ENCODE assay signal across 9 mouse cellular contexts in genomic region chr5:130120904-130121303, GRCm38 (mm10). TPM values are rescaled to one million over a fixed set of nuclear protein-coding genes. Genes with fewer than 3 reads are reported as not detected.
DNase-seq lines count a peak whose midpoint lies in the region; ATAC-seq and TF ChIP-seq lines count a peak whose summit lies in the region.
"Had no signal": no experiment of that assay in that cellular context is flagged by ENCODE, and none has a peak within 500 bp of the region (broad histone marks: within the 10 kb centered on the region; RNA-seq: fewer than 3 reads in every experiment).

No protein-coding gene starts in this region.

- TF ChIP-seq CTCF in liver, postnatal 0 days (IDR thresholded peaks at IDR 0.05; ENCODE audit: low read depth), result no peak

- 74% methylated on average over 6 of the region's 6 CpGs for WGBS in liver, postnatal 0 days (ENCODE audit: insufficient replicate concordance)
- 81% methylated on average over 6 of the region's 6 CpGs for WGBS in liver, embryonic 12.5 days (ENCODE audit: insufficient replicate concordance)
- 43% methylated on average over 6 of the region's 6 CpGs for WGBS in embryonic facial prominence, embryonic 14.5 days

- no peak overlapping the region for H3K4me2 ChIP-seq in liver, postnatal 0 days (ENCODE audit: low read depth, low read length)
- no peak overlapping the region for H3K4me2 ChIP-seq in liver, embryonic 12.5 days
- no peak overlapping the region for H3K4me2 ChIP-seq in embryonic facial prominence, embryonic 14.5 days (ENCODE audit: low read depth, low read length)

- no peaks in the 10 kb centered on the region for H3K4me1 ChIP-seq in liver, postnatal 0 days (ENCODE audit: insufficient read depth)
- no peaks in the 10 kb centered on the region for H3K4me1 ChIP-seq in liver, embryonic 12.5 days
- peaks cover 20% of the 10 kb centered on the region for H3K4me1 ChIP-seq in embryonic facial prominence, embryonic 14.5 days (ENCODE audit: control insufficient read depth, insufficient read depth, low read length)

- peak; percentile 51 for ATAC-seq in liver, postnatal 0 days
- ATAC-seq in liver, embryonic 12.5 days, result no peak
- ATAC-seq in embryonic facial prominence, embryonic 14.5 days (ENCODE audit: low read depth), result peak; percentile 51; the same call in 1 of the 2 replicates
- ATAC-seq: Patski had no signal

- no peaks in the 10 kb centered on the region; the same call in 1 of the 2 replicates for H3K36me3 ChIP-seq in liver, postnatal 0 days (replicated peaks; ENCODE audit: insufficient read depth, low read length)
- H3K36me3 ChIP-seq in liver, embryonic 12.5 days, result peaks cover 12% of the 10 kb centered on the region
- H3K36me3 ChIP-seq in embryonic facial prominence, embryonic 14.5 days (ENCODE audit: control insufficient read depth, insufficient read depth, low read length), result 0 out of 2 replicates have a peak, but pooled peaks cover 5% of the 10 kb centered on the region

- H3K27me3 ChIP-seq in liver, postnatal 0 days (ENCODE audit: insufficient read depth, low read length), result no peaks in the 10 kb centered on the region
- H3K27me3 ChIP-seq in liver, embryonic 12.5 days (replicated peaks), result no peaks in the 10 kb centered on the region
- no peaks in the 10 kb centered on the region for H3K27me3 ChIP-seq in embryonic facial prominence, embryonic 14.5 days (replicated peaks; ENCODE audit: control insufficient read depth, insufficient read depth, low read length)
- H3K27me3 ChIP-seq: Patski had no signal

- no peak for TF ChIP-seq EP300 in liver, postnatal 0 days (IDR thresholded peaks at IDR 0.05; ENCODE audit: low read depth)

- no peak overlapping the region for H3K4me3 ChIP-seq in liver, postnatal 0 days (ENCODE audit: low read depth, low read length)
- H3K4me3 ChIP-seq in liver, embryonic 12.5 days, result no peak overlapping the region
- H3K4me3 ChIP-seq in embryonic facial prominence, embryonic 14.5 days (ENCODE audit: low read depth, low read length), result no peak overlapping the region

- DNase-seq in liver, postnatal 0 days, result no peak
- peak; percentile 72 for DNase-seq in embryonic facial prominence, embryonic 14.5 days (ENCODE audit: low spot score)
- DNase-seq in heart, postnatal 36 days, result peak; percentile 34 to 47
- DNase-seq in retina, embryonic 14.5 days (ENCODE audit: low spot score), result peak; percentile 28
- no peak for DNase-seq in cerebellum, adult 9-11 months
- DNase-seq in spleen, adult 12 weeks (ENCODE audit: low spot score), result no peak

- intact Hi-C loops in heart, postnatal 36 days (cut with DNase I), result no loop called here

- no peak overlapping the region for H3K9ac ChIP-seq in liver, postnatal 0 days (replicated peaks)
- H3K9ac ChIP-seq in liver, embryonic 12.5 days, result no peak overlapping the region
- no peak overlapping the region for H3K9ac ChIP-seq in embryonic facial prominence, embryonic 14.5 days (ENCODE audit: low read depth, low read length)

- no peaks in the 10 kb centered on the region for H3K9me3 ChIP-seq in liver, postnatal 0 days (ENCODE audit: low read length)
- H3K9me3 ChIP-seq in liver, embryonic 12.5 days (replicated peaks), result no peaks in the 10 kb centered on the region
- no peaks in the 10 kb centered on the region for H3K9me3 ChIP-seq in embryonic facial prominence, embryonic 14.5 days (ENCODE audit: control insufficient read depth, low read length)

- H3K27ac ChIP-seq in liver, postnatal 0 days (ENCODE audit: low read depth), result no peak overlapping the region
- H3K27ac ChIP-seq in liver, embryonic 12.5 days, result no peak overlapping the region
- no peak overlapping the region for H3K27ac ChIP-seq in embryonic facial prominence, embryonic 14.5 days (replicated peaks; ENCODE audit: low read depth, low read length)
- H3K27ac ChIP-seq: macrophage had no signal

RNA-seq across cellular contexts. Expression of gene Kctd7, which starts 23.8 kb away (rescaled TPM):
- 3.6 and 3.9 TPM in 2 replicates for polyA plus RNA-seq in liver, postnatal 0 days (2015; fragmentation: Nextera tagmentation; extraction: Ambion mirVana)
- 7.8 and 8.0 TPM in 2 replicates for polyA plus RNA-seq in liver, embryonic 12.5 days (2016; fragmentation: Nextera tagmentation; extraction: Ambion mirVana)
- 5.8 and 6.5 TPM in 2 replicates for polyA plus RNA-seq in embryonic facial prominence, embryonic 14.5 days (2014; fragmentation: Nextera tagmentation; extraction: Ambion mirVana)
- 1 to 10 TPM; 1.8 to 2.9 TPM for total RNA-seq in heart, postnatal 36 days (2021)

RNA-seq across cellular contexts. Expression of gene Tpst1, which starts 47.8 kb away (rescaled TPM):
- polyA plus RNA-seq in liver, postnatal 0 days (2015; fragmentation: Nextera tagmentation; extraction: Ambion mirVana), result 23.8 and 26.0 TPM in 2 replicates
- polyA plus RNA-seq in liver, embryonic 12.5 days (2016; fragmentation: Nextera tagmentation; extraction: Ambion mirVana), result 37.1 and 37.2 TPM in 2 replicates
- polyA plus RNA-seq in embryonic facial prominence, embryonic 14.5 days (2014; fragmentation: Nextera tagmentation; extraction: Ambion mirVana), result 94.0 and 102 TPM in 2 replicates
- total RNA-seq in heart, postnatal 36 days (2021), result 10 to 100 TPM; 12.0 to 12.8 TPM

RNA-seq across cellular contexts. Expression of gene Rabgef1, which starts 50.7 kb away (rescaled TPM):
- polyA plus RNA-seq in liver, postnatal 0 days (2015; fragmentation: Nextera tagmentation; extraction: Ambion mirVana), result 18.5 and 19.7 TPM in 2 replicates
- 31.9 and 34.5 TPM in 2 replicates for polyA plus RNA-seq in liver, embryonic 12.5 days (2016; fragmentation: Nextera tagmentation; extraction: Ambion mirVana)
- polyA plus RNA-seq in embryonic facial prominence, embryonic 14.5 days (2014; fragmentation: Nextera tagmentation; extraction: Ambion mirVana), result 22.5 and 24.4 TPM in 2 replicates
- total RNA-seq in heart, postnatal 36 days (2021), result 10 to 100 TPM; 20.6 to 21.2 TPM

Comparison
In these comparisons a context has a peak if more than half of its experiments do, and no peak if none do; other contexts are left out.
1. DNase-seq: peak in embryonic facial prominence, embryonic 14.5 days (single experiment), heart, postnatal 36 days (2 of 2) and retina, embryonic 14.5 days (single experiment); none in liver, postnatal 0 days (single experiment), cerebellum, adult 9-11 months (single experiment) and spleen, adult 12 weeks (single experiment).